Mouse (Mus musculus): ENCODE results near the gene Lrp2bp.

Gene Lrp2bp

DNA sequence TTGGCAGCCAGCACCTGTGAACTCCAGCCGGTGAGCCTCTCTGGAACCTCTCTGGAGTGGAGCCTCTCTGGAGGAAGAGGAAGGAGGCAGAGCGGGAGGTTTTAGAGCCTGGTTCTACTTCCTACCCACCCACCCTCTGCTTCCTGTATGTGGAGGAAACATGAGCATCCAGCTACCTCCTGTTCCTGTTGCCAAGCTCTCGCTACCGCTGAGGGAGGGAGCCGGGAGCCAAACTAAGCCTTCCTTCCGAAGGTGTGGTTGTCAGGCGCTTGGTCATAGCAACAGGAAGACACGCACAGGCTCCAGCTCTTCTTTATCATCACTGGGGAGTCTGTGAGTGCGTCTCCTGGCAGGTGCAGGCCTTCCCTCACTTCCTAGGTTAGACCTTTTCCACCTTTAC lies 23.1 kb downstream of the Lrp2bp start:
- in situ Hi-C loops (cut with MboI, MseI): no loop called here

- in situ Hi-C loops (cut with MboI, MseI): no loop called here
Observed at GRCm38 (mm10) chr8:46022758-46023157, 23.7 kb downstream of the Lrp2bp start.

GRCm38 (mm10) chr8:46024392-46024791 lies 25.3 kb downstream of the Lrp2bp start:
- in situ Hi-C loops (cut with MboI, MseI): no loop called here

- in situ Hi-C loops (cut with MboI, MseI): loop anchor here (5.0 kb wide), 1 partner anchor 71 kb away; no protein-coding TSS in a partner anchor
Observed at GRCm38 (mm10) chr8:46036217-46036616, 37.1 kb downstream of the Lrp2bp start.

- in situ Hi-C loops (cut with MboI, MseI): loop anchor here (5.0 kb wide), 1 partner anchor 68 kb away; no protein-coding TSS in a partner anchor
Observed at GRCm38 (mm10) chr8:46039666-46040065, 40.6 kb downstream of the Lrp2bp start.

DNA sequence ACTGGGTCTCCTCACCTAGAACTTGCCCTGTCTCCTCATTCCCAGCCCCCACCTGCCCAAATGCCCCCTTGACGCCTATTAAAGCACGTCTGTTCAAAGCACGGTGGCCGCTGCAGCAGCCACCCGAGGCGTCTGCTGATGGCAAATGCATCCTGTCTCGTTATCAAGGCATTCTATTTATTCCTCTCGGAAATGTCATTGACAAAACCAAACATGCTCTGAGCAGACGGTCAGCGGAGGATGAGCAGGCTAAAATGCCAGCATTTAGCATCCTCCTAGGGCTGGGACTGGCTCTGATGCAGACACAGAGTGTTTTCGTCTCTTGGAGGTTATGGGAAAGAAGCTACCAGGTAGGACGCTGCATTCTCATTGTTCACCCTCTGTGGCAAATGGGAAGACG lies 41.2 kb downstream of the Lrp2bp start:
- in situ Hi-C loops (cut with MboI, MseI): no loop called here

- in situ Hi-C loops (cut with MboI, MseI): no loop called here
Observed at GRCm38 (mm10) chr8:46072798-46073197, 73.7 kb downstream of the Lrp2bp start.

- in situ Hi-C loops (cut with MboI, MseI): no loop called here
Observed at GRCm38 (mm10) chr8:46073540-46074140, 74.5 kb downstream of the Lrp2bp start.

DNA sequence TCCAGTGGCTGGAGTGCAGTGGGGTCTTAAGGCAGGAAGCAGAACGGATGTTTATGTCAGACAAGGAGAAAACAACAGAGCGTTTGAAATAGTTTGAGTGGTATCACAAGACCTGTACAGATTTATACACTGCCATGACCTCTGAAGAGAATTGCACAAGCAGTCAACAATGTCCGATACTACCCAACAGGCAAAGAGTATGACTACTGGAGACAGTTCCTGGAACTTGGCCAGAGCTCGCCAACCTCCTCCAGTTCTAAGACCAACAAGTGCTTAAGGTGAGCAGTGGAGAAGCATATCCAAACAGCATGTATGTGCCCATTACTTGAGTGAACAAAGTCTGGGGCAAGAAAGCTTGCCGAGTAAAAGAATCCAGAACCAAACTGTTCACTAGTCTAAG lies 76.1 kb downstream of the Lrp2bp start:
- in situ Hi-C loops (cut with MboI, MseI): no loop called here

DNA sequence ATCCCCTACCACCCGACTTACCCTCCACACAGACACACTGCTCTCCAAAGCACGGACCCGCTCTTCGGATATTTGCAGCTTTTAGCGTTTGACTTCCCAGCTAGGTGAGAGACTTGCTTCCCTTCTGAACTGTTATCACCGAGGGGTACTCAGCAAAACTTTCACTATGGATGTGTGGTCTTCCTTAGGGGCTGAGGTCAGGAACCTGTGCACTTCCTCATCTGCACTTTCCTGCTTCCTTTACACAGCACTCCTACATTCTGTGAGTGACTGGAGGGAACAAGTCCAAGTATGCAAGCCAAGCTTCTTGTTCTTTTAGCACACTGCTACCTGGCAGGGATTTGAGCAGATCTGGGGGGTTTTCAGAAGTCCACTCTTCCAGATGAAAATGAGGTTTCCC lies 79.8 kb downstream of the Lrp2bp start:
- in situ Hi-C loops (cut with MboI, MseI): no loop called here

All from regulatory T cell (primary cell).